Mouse (Mus musculus) heart, postnatal 36 days (tissue): ENCODE measurements at regions not wholly inside any gene's neighbourhood (a gene's known extent, or its start where the extent isn't known, plus 50 kb on each side); places are given as distances from the start of the nearest gene placed in this dataset.

Source experiments
- DNase-seq, 2 experiments: peaks; one replicate each; pipeline ENCODE4 v3.0.0; 2021 to 2022
- intact Hi-C: fragments of 180-260 bp; cut with DNase I; formaldehyde crosslinking; loops from one replicate; pipeline ENCODE4 v1.15.1; 2025

DNA sequence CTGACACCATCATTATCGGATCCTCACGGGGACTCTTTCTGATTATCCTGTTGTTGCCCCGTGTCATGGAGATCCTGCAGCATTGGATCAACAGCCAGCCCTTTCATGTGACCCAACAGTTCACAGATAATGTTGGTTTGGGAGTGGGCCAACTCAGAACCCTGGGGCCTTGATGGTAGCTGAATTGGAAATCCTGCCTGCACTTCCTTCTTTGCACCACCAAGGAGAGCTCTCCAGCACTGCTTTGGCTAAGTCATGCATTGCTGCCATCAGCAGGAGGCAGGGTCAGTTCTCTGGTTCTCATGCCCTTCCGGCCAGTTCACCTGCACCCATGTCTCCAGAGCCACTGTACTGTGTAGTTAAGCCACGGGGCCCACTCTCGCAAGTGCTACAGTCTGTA, 225.6 kb downstream of the Fam173b start:
- intact Hi-C loops = no loop called here
- DNase-seq = no peak

DNA sequence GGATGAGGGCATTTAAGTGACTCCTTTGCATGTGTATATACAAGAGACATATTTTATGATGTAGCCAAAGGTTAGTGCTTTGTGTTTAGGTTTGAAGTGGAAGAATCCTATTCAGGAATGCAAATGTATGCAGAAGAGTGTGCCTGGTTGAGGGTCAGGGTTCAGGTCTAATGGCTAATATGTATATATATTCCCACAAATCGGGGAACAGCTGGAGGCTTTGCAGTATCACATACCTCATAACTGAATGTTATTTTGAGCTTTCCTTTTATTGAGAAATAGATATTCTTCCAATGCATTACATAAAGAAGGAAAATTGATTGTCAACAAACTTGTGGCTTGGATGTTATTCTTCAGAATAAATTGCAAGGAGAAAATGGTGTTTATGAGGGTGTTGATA, 239.9 kb downstream of the Fam173b start:
- no peak for DNase-seq
- intact Hi-C loops = no loop called here

DNA sequence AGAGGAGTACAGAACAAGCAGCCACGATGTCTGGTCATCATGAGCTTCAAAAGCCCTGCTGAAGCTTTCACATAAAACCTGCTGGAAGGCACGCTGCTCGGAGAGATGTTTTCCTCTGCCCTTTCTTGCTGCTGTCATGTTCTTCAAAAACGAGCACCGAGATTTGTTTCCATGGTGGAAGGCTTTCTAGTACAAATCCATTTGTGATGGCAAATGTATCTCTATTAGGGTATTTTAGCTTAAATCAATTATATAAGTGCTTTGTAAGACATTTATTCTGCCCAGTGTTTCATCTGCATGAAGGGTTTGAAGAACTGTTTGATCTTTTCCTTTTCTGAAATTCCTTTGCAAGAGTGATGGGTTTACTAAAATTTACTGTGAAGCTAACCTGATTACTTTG, 253.1 kb downstream of the Fam173b start:
- no peak for DNase-seq
- intact Hi-C loops = no loop called here

DNA sequence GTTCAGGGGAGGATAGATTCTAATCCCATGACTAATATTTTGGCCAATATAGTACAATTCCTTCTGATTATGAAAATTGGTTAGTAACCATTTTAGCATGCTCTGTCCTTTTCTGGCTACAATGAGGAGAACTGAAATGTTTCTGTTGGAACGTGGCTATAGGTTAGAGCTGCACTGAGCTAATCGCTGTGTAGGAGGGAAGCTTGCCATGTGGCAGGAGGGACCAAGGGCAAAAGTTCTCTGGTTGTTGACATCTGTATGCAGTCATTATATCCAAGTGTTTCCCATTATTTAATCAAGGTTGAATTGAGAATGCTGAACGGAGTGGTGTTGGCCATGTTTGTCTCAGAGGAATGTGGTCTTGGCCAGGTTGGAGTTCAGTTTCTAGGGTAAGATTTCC, 253.5 kb downstream of the Fam173b start:
- intact Hi-C loops = no loop called here
- DNase-seq = no peak

DNA sequence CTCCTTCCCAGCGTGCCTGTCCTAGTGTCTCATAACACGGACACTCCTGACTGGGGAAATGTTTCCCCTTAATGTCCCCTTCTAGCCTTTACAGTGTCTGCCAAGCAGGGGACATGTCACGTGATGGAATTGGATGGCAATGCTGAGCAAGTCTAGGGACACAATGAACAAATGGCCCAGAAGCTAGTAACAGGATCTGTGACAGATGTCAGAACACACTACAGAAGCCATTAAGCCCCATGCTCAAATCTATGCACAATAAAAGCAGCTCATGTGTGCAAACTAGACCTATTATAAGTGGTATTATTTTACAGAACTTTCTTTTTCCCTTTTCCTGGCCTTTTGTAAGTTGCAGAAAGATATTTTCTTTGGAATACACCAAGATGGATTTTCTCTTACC, 267.4 kb downstream of the Fam173b start:
- no peak for DNase-seq
- intact Hi-C loops = no loop called here

DNA sequence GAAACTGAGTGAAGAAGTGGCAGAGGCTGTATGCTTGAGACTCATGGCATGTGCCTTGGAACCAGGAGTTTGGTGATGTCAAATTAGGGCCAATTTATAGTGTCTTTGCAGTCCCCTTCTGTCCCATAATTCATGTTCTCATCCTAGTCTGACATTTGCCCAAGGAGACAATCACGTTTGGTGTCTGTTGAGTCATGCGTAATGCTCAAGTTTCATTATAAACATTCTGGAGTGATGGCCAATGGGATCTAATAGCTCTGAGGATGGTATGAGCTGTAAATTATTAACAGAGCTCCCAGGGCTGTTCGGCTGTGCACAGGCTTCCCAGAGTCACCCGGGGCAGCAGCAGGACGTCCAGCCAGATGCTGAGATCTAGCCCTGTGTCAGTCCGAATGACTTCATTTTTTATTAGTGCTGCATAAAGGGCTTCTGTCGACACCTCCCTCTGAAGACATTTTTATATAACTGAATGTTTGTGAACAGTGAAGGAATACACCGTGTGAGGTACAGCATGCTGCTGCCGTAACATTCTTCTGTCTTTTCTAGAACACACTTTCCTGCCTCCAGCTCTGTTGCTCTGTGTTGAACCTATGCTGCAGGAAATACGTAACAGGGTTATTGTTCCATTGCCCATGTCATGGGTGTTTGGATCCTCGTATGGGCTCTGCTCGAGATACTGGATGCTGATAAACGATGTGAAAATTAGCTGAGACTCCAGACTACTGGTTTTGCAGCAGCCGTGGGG, 268.2 kb downstream of the Fam173b start:
- DNase-seq = no peak
- intact Hi-C loops = no loop called here

DNA sequence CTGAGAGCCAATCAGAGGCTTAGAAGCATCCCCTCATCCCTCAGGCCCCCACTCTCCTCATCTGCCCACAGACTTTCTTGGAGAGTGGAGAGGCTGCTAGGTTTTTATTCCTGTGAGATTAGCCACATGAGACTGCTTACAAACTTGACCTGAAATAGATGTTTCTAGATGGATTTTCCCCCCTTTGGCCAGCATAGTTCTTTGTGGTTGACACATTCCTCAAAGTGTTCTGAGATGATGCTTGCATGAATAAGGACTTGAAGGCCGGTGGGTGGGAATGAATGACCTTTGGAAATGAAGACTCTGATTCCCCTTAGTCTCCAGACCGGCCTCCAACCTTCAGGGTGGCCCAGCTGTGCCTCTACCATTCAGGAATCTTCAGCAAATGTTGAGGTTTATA, 273.8 kb downstream of the Fam173b start:
- DNase-seq = no peak
- intact Hi-C loops = no loop called here

DNA sequence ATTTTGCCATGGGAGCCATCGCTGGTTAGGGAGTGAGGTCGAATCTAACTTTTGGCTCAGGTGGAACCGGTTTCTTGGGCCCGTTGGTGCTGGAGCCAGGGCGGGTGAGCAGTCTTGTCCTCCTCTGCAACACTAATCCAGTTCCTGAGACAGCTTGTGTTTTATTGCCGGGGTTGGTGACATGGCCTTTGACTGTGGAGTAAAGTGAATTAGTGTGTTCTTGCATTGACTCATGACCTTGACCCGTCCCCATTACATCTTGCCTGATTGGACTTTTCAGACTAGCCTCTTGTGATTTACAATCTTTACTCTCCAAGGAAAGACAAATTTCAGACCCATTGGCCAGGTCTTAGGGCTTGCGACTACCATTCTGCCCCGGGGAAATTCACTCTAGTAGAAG, 278.8 kb downstream of the Fam173b start:
- DNase-seq = no peak
- intact Hi-C loops = no loop called here

DNA sequence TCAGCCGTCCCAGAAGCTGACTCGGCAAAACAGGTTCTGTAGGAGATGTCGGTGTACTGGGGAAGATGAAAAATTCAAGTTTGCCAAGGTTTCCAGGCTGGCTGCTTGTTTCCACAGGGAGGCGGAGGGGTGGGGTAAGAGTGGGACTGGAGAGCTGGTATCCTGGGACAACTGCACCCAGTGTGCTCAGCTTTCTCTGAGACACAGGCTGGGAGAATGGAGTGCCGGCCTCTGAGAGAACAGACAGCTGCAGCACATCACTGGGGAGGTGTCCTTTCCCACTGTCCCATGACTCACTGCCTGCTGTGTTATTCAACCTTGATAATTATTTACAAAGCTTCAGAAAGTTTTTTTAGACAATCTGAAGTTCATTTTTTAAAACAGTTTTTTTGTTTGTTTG, 280.7 kb downstream of the Fam173b start:
- intact Hi-C loops = no loop called here
- DNase-seq = peak; percentile 10 to 22

DNA sequence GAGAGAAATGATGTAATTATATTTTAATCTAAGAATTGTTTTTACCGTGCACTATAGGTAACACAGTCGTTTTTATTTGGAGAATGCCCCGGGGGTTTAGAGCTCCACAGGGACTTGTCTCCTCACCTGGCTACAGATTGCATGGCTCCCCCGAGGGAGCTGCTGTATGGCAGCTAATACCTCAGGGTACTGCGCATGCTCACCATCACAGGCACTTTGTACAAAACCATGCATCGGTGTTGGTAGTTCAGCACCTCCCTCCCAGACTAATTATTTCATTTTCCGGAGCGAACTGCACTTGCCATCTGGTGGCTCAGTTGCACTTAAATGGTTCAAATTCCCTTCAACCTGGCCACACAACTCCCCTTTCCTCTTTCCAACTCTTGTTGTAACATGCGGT, 281.9 kb downstream of the Fam173b start:
- intact Hi-C loops = no loop called here
- no peak for DNase-seq

DNA sequence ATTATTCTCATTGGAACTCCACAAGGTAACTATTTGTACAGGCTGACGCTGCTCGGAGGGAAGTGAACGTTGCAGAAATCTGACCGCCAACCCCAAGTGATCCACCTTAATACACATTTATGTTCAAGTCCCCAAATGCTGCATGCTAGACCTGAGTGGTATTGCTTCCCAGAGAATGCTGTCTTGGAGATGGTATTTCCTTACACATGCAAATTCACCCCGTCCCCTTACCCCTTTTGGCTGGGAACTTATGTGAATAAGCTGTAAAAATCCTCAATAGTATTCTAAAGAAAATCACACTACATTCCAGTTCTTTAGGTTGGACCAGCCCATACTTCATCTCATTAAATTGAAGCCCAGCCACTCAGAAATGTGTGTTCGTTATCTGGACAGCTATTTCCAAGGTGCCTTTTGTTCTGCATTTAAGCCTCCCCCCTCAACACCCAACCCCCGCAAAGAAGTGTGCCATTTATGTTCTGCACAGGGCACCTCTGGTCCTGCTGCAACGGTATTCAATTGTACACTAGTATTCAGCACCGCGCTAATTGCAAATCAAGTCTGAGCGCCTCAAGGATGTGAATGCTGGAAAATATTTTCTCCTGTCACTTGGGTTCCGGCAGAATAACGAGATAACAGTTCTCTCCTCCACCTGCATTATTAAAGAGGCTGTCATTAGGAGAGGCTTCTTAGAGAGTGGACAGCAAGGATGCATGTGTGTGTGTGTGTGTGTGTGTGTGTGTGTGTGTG, 278.0 kb upstream of the Tas2r119 start:
- intact Hi-C loops = no loop called here
- no peak for DNase-seq

DNA sequence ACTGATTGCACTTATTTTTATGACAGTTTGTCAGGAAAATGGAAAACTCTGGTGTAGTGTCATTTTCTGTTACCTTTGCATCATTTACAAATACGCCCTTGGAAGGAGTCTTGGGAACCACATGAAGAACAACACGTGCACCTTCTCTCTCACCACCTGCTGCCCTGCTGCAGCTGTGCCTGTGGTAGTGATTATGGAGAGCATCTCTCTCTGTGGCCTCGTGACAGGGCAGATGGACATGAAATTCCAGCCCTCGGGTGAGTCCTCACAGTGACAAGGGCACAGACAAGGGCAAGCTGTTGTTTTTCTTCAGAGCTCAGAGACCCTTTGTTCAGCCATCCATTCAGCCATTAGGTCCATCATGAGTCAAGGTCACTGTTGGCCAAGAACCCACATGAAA, 276.8 kb upstream of the Tas2r119 start:
- intact Hi-C loops = no loop called here
- DNase-seq = no peak

DNA sequence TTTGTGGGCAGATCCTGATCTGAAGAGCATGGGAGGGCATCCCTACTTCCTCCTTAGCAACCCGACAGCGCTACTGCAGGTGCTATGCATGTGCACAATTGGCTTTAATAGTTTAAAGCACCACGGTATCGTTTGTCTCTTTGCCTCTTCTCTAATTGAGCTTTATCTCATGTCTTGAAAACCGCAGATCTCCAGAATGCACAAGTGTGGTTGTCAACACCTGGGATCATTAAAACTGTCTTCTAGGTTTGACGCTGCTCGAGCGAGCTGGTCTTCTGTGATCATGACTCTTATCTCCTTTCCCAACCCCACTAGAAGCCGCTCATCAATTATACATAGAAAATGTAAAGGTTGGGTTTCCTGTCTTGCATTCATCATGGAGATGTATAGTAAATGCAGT, 268.7 kb upstream of the Tas2r119 start:
- intact Hi-C loops = no loop called here

DNA sequence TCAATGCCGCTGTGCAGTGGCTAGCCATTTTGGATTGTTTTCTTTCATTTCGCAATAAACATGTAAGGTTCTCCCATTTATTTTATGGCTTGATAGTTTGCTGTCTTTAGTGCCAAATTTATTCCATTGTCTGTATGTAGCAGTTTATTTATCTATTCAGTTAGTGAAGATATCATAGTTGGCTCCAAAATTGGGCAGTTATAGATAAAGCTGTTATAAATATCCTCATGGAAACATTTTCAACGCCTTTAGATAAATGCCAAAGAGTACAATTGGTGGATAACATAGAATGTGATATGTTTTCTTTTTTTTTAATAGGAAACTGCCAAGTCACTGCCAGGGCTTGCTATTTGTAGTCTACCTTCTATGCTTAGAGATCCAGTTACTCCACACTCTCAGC, 265.1 kb upstream of the Tas2r119 start:
- intact Hi-C loops = no loop called here
- no peak for DNase-seq

More for the DNA sequence above, 268.7 kb upstream of the Tas2r119 start:
- no peak for DNase-seq

DNA sequence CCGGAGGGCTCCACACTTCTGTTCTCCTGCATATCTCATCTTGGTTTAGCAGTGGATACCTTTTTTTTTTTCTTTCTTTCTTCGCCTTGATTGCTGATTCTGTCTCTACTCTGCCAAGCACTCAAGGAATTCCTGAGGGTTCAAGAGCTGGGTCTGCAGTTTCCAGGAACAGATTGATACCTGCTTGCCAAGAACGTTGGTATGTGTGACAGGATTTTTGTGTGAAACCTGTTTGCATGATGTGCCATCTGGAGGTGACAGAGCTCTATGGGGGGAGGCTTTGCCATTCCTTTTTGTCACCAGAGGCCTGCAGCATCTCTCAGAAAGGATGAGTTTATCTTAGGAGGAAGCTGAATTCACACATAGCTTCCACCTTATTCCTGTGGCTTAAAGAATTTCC, 255.6 kb upstream of the Tas2r119 start:
- no peak for DNase-seq
- intact Hi-C loops = no loop called here

DNA sequence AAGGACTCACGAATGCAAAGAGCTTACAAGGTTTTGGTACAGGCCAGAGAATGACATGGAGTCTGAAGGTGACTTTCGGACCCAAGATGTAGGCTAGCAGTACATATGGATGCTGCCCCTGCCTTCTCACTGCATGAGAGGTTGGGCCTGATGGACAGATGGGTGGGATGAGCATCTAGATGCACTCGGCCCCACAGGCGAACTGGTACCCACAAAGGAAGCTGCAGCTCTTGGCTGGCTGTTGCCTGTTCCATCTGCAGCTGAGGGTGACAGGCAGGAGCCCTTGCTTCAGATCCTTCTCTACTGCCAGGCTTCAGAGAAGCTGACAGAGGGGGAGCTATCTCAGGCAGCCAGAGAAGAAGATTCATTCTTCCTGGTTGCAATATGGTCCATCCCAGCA, 216.8 kb upstream of the Tas2r119 start:
- intact Hi-C loops = no loop called here
- no peak for DNase-seq

DNA sequence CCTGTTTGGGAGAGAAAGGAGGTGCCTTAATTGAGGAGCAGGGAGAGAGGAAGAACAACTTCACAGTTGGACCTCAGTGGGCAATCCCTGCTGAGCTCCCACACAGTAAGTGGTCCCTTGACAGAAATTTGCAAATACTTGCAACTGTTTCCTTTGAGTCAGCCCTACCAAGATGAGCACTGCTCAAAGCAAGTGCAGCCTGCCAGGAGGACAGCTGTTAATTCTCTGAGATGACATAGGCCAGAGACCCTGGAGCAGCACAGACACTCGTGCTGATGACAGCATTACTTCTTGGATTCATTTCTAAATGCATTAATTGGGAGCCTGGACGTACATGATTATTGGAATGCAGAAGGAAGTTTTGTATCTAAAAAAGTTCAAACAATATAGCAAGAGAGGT, 215.1 kb upstream of the Tas2r119 start:
- DNase-seq = peak; percentile 10 to 43
- intact Hi-C loops = no loop called here

DNA sequence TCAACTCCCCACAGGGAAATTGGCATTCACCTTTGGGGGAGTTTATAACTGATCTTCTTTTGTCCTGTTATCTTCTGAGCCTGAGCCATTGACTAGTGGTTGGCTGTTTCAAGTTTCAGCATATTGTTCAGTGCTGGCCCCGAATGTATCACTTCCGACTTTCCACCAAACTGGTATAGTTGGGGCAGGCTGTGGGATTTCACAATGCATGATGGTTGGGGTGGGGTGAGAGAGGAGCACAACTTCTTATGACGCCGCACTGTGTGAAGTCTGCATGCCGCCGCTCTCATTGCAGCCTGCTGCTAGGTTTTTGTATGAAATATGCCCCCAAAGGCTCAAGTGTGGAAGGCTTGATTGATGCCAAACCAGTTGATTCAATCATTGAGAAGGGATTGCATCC, 212.2 kb upstream of the Tas2r119 start:
- intact Hi-C loops = no loop called here
- no peak for DNase-seq

DNA sequence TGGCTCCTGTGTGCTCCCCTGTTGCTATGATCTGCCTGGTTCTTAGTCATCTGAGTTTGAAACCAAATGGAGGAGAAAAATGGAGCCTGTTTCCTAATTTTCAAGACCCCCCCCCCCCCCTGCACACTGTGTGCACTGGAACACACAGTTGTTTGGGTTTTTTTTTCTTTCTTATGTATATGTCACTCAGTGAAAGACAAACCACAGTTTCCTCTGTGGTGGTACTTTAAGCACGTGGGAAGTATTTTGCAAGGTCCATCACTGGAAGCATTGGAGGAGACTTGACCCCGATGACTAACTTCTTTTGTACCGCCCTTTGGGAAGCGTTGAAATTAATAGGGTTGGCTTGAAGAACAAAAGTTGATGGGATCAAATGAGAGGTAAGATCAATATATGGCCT, 211.5 kb upstream of the Tas2r119 start:
- DNase-seq = no peak
- intact Hi-C loops = no loop called here

DNA sequence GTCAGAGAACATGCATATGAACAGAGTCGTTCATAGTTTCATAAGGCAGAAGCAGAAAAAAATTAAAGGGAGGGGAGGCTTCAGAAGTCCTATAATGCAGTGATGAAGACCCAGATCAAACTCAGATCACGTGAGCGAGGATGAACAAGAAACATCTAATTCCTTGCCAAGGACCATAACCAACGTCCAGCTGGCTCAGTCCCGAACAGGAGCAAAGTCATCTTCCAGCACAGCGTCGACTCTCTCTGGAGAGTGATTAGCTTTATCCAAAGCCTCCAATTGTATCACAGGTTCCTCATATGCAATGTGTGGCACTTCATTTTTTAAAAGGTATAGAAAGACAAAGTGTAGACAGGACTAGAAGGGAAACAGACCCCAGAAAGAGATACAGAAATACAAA, 204.2 kb upstream of the Tas2r119 start:
- no peak for DNase-seq
- intact Hi-C loops = no loop called here

DNA sequence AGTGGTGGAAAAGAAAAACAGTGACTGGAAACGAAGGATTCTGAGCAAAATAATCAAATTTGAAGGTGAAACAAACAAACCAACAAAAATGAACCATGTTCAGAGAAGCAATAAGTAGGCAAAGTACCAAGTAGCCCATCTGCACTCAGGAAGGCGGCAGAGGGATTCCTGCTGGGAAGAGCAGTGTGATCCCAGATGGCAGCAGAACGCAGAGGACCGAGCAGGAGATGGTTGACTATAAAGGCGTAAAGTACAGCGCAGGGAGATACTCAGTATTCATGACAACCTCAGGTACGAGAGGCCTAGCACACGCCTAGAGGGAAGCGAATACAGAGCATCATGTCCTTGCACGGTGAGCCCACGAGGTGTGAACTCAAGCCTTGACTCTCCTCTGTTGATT, 203.2 kb upstream of the Tas2r119 start:
- intact Hi-C loops = no loop called here
- DNase-seq = no peak

DNA sequence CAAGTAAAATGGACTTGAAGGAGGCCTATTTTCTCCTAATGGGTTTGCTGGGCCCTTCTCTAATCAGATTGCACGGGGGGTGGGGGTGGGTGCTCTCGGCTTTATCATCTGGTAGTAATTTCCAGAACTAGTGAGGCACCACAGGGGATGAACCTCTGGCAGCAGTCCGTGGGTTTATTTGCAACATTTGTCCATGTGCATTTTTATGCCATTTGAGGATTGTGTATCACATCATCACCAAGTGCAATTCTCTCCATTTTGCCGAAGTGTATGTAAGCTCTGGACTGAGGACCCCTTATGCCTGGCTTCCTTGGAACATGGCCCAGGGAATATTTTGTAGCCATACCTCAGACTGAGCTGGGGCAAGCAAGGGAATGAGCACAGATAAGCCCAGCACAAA, 200.6 kb upstream of the Tas2r119 start:
- intact Hi-C loops = no loop called here
- DNase-seq = no peak

DNA sequence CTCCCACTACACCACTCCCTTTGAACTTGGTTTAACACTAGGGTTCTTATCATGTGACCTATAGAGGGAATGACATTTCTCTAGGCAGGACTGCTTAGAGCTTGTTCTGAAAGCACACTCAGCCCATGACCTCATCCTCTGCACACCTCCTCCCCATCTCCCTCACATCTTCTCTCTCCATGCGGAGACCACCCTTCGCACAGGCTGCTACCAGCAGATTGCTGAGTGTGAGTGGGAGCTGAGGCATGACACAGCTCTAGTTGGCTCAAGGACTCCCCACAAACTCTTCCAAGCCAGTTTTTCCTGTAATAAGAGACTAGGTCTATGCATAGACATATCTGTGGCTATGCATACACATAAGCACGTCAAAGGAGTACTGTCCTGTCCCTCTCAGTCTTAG, 199.5 kb upstream of the Tas2r119 start:
- DNase-seq = no peak
- intact Hi-C loops = no loop called here
